Mouse (Mus musculus) R1 (cell line): ENCODE measurements at regions not wholly inside any gene's neighbourhood (a gene's known extent, or its start where the extent isn't known, plus 50 kb on each side); places are given as distances from the start of the nearest gene placed in this dataset.
A peak's percentile ranks its signal among the peaks of the same experiment; 100 is the strongest.

Source experiments
- DNase-seq: peaks from one replicate; pipeline ENCODE4 v3.0.0-alpha.2; 2018; ENCODE audit warnings: low read depth, low spot score

DNA sequence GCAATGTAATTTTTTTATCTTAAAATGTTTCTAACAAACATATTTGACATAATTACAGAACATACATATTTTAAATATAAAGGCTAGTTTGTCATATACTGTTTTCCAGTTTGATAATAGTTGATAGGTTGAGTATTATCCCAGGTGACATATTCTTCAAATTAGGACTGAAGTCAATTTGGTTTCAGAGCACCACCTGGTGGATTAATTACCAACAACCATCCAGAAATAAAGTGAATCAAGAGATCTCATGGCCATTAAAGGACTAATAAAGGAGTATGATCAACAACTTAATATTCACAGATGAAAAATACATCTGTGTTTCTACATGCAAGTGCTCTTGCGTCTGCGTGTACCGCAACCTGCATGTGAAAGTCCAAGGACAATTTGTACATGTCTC, 50.3 kb upstream of the Nmu start:
- DNase-seq, result peak; percentile 17

- DNase-seq, result no peak
Measured at GRCm38 (mm10) chr5:76416256-76416655, 52.7 kb upstream of the Nmu start.

- DNase-seq, result no peak
Measured at GRCm38 (mm10) chr5:76417137-76417536, 53.5 kb upstream of the Nmu start.

DNA sequence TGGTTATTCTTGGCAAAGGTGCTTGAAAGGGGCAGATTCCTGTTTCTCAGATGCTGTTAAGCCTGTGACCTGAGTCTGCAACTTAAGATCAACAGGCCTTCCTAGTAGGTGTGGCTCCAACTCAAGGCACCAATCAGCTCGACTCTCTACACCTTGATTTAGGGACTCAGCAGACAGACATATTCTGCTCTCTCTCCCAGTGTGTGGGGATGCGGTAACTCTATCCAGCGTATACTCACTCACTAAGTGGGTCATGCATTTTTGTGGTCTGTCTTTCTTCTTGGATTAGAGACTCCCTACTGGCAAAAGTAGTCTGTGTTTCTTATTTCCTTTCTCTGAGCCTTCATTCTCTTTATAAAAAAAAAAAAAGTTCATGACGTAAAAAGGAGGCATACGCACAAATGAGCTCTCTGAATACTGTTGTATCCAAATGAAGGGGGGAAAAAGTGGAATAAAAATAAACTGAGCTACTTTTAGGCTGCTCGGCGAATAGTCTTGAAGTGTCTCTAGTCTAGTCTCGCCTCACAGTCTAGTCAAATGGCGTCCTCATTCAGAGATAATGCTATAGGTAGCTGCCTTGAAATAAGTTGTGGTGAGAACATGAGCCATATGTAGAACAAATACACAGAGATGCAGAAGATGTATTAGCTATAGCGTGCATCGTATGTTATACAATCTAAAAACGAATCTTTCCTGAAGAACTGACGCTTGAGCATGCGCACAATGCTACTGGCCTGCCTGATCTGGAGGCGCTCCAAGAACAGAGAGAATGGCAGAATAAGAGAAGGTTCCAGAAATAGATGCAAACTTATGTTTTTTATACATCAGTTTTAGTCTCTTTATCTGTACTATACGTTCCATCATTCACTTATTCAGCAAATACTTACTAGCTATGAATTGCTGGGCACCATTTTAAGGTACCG, 55.6 kb upstream of the Nmu start:
- DNase-seq, result no peak

DNA sequence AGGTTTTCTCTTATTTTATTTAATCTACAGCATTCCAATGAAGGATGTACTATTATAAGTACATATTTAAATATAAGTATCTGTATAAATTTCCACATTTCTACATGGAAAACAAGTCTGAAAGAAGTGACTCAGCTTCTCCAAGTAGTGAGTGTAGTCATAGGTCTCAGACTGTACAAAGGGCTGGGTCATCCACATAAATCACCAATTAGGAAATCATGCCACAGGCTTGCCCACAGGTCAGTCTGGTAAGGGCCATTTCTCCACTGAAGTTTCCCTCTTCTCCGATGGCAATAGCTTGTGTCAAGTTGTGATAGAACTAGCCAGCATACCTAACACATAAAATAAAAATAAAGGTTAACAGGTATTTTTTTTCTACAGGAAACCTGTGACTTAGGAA, 56.3 kb upstream of the Nmu start:
- DNase-seq, result no peak

DNA sequence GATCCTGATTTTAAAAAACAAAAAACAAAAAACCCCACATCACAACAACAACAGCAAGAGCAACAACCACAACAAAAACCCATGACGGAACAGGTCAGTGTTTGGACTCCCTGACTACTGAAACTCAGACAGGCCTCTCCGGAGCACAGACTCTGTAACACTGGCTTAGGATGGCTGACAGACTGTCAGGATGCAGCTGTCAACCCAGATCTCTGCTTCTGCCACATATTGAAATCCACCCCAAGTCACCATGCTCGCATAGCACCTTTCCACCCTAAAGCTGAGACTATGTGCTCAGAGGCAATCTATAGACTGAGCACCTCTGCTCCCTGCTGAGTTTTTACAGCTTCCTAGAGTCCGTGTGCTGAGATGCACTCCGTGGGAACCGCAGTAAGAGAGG, 57.0 kb upstream of the Nmu start:
- DNase-seq, result no peak

- DNase-seq, result no peak
Measured at GRCm38 (mm10) chr5:76423593-76423992, 60.0 kb upstream of the Nmu start.

DNA sequence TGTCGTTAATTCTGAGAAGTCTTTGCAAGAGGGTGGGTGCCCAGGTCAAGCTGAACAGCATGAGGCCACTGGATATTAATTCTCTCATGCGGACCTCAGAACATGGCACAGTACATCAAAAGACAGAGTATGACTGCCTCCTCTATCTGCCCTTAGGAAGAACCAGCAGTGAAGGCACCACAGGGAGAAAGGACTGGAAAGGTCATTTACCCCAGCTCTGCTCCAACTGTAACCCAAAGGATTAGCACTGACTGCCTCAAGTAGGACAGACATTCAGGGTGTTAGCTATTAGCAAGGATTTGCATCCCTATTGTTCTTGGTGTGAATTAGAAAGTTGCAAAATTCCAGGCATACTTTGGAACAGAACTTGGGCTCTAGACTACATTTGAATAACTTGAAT, 58.2 kb upstream of the Gm7271 start:
- peak; percentile 66 for DNase-seq

DNA sequence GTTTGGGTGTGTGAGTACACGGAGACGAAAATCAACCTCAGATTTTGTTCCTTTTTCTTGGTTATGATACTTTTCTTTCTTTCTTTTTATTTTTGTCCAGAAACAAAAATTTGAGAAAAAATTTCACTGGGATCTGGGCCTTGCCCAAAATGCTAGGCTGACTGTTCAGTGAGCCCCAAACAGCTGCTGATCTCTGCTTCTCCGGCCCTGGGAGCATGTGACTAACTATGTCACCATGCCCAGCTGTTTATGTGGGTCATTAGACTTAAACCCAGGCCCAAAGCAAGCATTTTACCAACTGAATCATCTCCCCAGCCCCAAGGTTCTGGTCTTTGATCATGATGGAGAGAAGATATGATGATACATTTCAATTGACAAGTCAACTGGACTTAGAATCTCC, 56.3 kb upstream of the Gm7271 start:
- DNase-seq, result no peak

GRCm38 (mm10) chr5:76429441-76429840, 54.4 kb upstream of the Gm7271 start:
- no peak for DNase-seq

DNA sequence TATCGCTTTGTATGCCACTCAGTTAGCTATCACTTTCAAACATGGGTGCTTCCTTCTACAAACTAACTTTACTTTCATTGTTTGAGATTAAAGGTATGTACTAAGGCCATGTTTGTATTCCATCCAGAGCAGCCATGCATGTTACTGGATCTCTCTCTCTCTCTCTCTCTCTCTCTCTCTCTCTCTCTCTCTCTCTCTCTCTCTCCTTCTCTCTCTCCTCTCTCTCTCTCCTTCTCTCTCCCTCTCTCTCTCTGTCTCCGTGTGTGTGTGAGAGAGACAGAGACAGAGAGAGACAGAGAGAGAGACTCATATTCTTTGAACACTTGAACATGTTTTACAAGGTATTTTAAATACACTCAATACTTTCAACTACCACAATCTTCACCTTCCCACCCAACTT, 50.2 kb upstream of the Gm7271 start:
- no peak for DNase-seq
